Mouse (Mus musculus) limb, embryonic 13.5 days (tissue): Measurements from ENCODE around the gene Rtn4rl1. TPM values are rescaled to one million over a fixed set of nuclear protein-coding genes. Genes with fewer than 3 reads are reported as not detected.
"Not testable (repeated sequence)": the region's sequence is repeated elsewhere in the genome, so short reads cannot be mapped to it uniquely, and the experiment has no call there.

Experiments
- ATAC-seq: fragments of 200-750 bp; cut with Nextera tagmentation; 2 replicates; pipeline ENCODE4 v1.8.0; 2017; ENCODE audit warnings: low read depth, moderate number of reproducible peaks, moderate TSS enrichment; ENCODE audit not compliant: low FRiP score
- H3K27ac ChIP-seq: fragments of 300-500 bp; sonication (generic); 2 replicates; pipeline ENCODE4 v1.5.1; 2015; ENCODE audit warnings: inconsistent platforms, mild to moderate bottlenecking, moderate library complexity
- H3K27me3 ChIP-seq: fragments of 300-500 bp; sonication (generic); 2 replicates; pipeline ENCODE4 v1.6.1; 2015; ENCODE audit warnings: mild to moderate bottlenecking, inconsistent platforms
- H3K36me3 ChIP-seq: fragments of 300-500 bp; sonication (generic); 2 replicates; pipeline ENCODE4 v1.6.1; 2015; ENCODE audit warnings: inconsistent platforms, mild to moderate bottlenecking, moderate library complexity
- H3K4me1 ChIP-seq: fragments of 300-500 bp; sonication (generic); 2 replicates; pipeline ENCODE4 v1.6.1; 2015; ENCODE audit warnings: inconsistent platforms
- H3K4me2 ChIP-seq: fragments of 300-500 bp; sonication (generic); replicated peaks from 2 replicates; pipeline ENCODE4 v1.6.1; 2015; ENCODE audit warnings: inconsistent platforms, mild to moderate bottlenecking, moderate library complexity
- H3K4me3 ChIP-seq: fragments of 300-500 bp; sonication (generic); 2 replicates; pipeline ENCODE4 v1.5.1; 2015; ENCODE audit warnings: moderate library complexity, mild to moderate bottlenecking, inconsistent platforms
- H3K9ac ChIP-seq: fragments of 300-500 bp; sonication (generic); 2 replicates; pipeline ENCODE4 v1.6.1; 2015; ENCODE audit warnings: mild to moderate bottlenecking, inconsistent platforms
- H3K9me3 ChIP-seq: fragments of 300-500 bp; sonication (generic); 2 replicates; pipeline ENCODE4 v1.6.1; 2016; ENCODE audit warnings: inconsistent platforms
- WGBS: fragments of 180-500 bp; shearing (Covaris S2); methylation state at CpG from one replicate; pipeline ENCODE4 v1.1.7; 2015; 5-methylcytosine and 5-hydroxymethylcytosine counted together
- polyA plus RNA-seq: library from polyadenylated mRNA; unstranded; fragments of >200 nt; fragmentation: Nextera tagmentation; extraction: Ambion mirVana; gene quantifications from 2 replicates; pipeline ENCODE4 v1.2.1, GENCODE M21; 2015

Gene Rtn4rl1
- polyA plus RNA-seq, 1 experiment from 2014 or later: 3.1 TPM

DNA sequence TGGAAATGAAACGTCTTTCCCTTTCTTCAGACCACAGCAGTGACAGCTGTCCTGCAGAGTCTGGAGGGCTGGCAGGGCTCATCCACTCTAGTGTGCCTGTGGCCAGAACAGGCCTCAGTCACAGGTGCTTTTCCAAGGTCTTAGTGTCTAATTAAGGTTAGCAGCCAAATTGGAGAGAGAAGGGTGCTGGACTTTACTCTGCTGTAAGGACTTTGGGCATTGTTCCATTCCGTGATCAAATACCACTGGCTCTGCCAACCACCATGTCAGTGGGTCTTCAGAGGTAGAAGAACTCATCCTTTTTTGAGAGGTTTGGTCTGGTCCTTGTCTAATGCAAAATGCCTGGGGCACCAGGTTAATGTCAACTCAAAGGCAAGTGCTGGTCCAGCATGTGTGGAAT lies 95.5 kb downstream of the Rtn4rl1 start:
- ATAC-seq: no peak
- no peak overlapping the region for H3K4me3 ChIP-seq
- H3K36me3 ChIP-seq: no peaks in the 10 kb centered on the region
- 64% methylated on average over 2 of the region's 2 CpGs for WGBS
- H3K9me3 ChIP-seq: no peaks in the 10 kb centered on the region
- no peak overlapping the region for H3K4me2 ChIP-seq
- H3K27me3 ChIP-seq: peaks cover 30% of the 10 kb centered on the region
- H3K4me1 ChIP-seq: peaks cover 9% of the 10 kb centered on the region; the same call in 1 of the 2 replicates
- no peak overlapping the region for H3K9ac ChIP-seq
- H3K27ac ChIP-seq: no peak overlapping the region

GRCm38 (mm10) chr11:75290566-75291271 lies 97.1 kb downstream of the Rtn4rl1 start:
- Histone ChIP-seq H3K27me3 (peaks cover 33% of the 10 kb centered on the region), H3K4me3 (no peak overlapping the region), H3K9me3 (no peaks in the 10 kb centered on the region), H3K4me2 (peak overlapping the region; percentile 44; the same call in 1 of the 2 replicates), H3K27ac (no peak overlapping the region), H3K4me1 (peaks cover 15% of the 10 kb centered on the region), H3K36me3 (no peaks in the 10 kb centered on the region), H3K9ac (0 out of 2 replicates have a peak overlapping the region, but pooled peaks have one; percentile 39)
- 17% methylated on average over 6 of the region's 6 CpGs for WGBS
- peak; percentile 54 for ATAC-seq

DNA sequence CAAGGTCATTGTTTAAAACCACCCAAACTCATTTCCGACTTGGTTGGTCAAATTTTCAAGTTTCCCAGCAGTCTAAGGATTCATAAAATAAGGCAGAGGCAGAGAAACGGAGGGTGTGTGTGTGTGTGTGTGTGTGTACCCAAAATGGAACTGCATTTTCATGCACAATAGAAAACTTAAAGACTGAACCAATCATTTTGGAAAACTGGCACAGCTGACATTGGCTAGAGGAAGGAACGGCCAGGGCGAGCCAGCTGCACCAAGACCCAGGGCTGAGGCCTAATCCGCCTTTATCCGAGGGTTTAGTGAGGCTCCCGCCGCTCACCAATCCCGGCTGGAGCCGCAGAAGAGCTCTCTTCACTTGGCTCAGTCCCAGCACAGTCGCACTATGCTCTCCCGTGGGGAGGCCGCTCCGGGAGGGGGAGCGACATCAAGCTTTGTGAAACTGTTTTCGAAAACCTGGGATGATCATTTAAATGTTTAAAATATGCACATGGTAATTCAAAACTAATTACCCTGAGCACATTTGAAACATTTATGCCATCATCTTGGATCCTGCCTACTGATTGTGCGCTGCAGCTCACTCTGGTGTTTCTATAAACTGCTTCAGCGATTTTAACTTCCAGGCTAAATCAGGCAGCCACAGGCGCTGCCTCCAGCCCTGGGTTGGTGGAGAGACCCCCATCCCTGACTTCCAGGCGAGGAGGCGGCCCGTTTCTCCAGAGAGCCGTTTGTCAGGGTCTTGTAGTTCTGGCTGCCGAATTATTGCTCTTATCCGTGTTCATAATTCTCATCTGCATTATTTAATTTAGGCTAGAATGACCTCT lies 98.0 kb downstream of the Rtn4rl1 start:
- peak overlapping the region; percentile 19; the same call in 1 of the 2 replicates for H3K4me3 ChIP-seq
- 24% methylated on average over 25 of the region's 25 CpGs for WGBS
- H3K27ac ChIP-seq: no peak overlapping the region
- peak; percentile 24; the same call in 1 of the 2 replicates for ATAC-seq
- peaks cover 33% of the 10 kb centered on the region for H3K27me3 ChIP-seq
- peak overlapping the region; percentile 44 for H3K4me2 ChIP-seq
- no peaks in the 10 kb centered on the region for H3K9me3 ChIP-seq
- no peaks in the 10 kb centered on the region for H3K36me3 ChIP-seq
- peaks cover 15% of the 10 kb centered on the region for H3K4me1 ChIP-seq
- 0 out of 2 replicates have a peak overlapping the region, but pooled peaks have one; percentile 39 for H3K9ac ChIP-seq

DNA sequence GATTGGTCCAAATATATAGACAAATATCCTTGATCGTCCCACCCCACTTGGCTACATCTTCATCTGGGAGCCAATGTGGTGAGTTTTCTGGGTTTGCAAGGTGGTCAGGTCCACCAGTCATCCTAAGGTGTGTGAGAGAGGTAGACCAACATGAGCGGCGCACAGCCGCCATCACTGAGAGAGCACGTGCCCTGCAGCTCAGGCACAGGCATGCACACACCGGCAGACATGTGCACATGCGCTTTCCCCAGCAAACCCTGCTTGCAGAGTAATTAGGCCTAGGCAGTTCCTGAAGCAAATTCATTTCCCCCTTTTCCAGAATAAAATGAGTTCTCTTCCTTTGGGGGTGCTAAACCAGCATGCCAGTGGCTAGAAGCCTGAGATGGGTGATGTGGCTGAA lies 98.7 kb downstream of the Rtn4rl1 start:
- H3K27ac ChIP-seq: no peak overlapping the region
- no peak for ATAC-seq
- H3K36me3 ChIP-seq: no peaks in the 10 kb centered on the region
- H3K4me1 ChIP-seq: peaks cover 15% of the 10 kb centered on the region
- no peaks in the 10 kb centered on the region for H3K9me3 ChIP-seq
- H3K4me2 ChIP-seq: no peak overlapping the region
- H3K9ac ChIP-seq: no peak overlapping the region
- WGBS: 82% methylated on average over 7 of the region's 7 CpGs
- peaks cover 33% of the 10 kb centered on the region for H3K27me3 ChIP-seq
- no peak overlapping the region for H3K4me3 ChIP-seq

- Histone ChIP-seq H3K9me3 (no peaks in the 10 kb centered on the region), H3K4me2 (peak overlapping the region; percentile 12; the same call in 1 of the 2 replicates), H3K27me3 (peaks cover 33% of the 10 kb centered on the region), H3K27ac (no peak overlapping the region), H3K36me3 (no peaks in the 10 kb centered on the region), H3K9ac (no peak overlapping the region), H3K4me1 (peaks cover 23% of the 10 kb centered on the region), H3K4me3 (no peak overlapping the region)
- WGBS: 29% methylated on average over 21 of the region's 21 CpGs
- no peak for ATAC-seq
Measured at GRCm38 (mm10) chr11:75293852-75294361, 100.3 kb downstream of the Rtn4rl1 start.

GRCm38 (mm10) chr11:75294862-75295261 lies 101.3 kb downstream of the Rtn4rl1 start:
- Histone ChIP-seq H3K27ac (no peak overlapping the region), H3K9me3 (no peaks in the 10 kb centered on the region), H3K27me3 (peaks cover 33% of the 10 kb centered on the region), H3K9ac (no peak overlapping the region), H3K4me2 (no peak overlapping the region), H3K4me3 (no peak overlapping the region), H3K4me1 (peaks cover 23% of the 10 kb centered on the region), H3K36me3 (peaks cover 7% of the 10 kb centered on the region)
- ATAC-seq: no peak
- WGBS: 58% methylated on average over 9 of the region's 9 CpGs

DNA sequence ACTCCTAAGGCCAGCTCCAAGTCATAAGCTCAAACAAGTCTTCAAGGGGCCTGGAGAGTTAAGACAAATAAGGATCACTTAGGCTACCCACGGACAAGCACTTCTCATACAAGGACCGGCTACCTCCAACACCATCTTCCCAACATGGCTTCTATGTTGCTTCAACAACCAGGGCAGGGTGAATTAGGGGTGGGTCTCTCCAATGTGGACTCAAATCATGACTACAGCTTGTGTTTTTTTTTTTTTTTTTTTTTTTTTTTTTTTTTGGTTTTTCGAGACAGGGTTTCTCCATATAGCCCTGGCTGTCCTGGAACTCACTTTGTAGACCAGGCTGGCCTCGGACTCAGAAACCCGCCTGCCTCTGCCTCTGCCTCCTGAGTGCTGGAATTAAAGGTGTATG lies 102.0 kb downstream of the Rtn4rl1 start:
- not testable (repeated sequence) for H3K9ac ChIP-seq, H3K27ac ChIP-seq, H3K9me3 ChIP-seq, ATAC-seq, H3K4me3 ChIP-seq, H3K4me2 ChIP-seq
- WGBS: 91% methylated on average over 5 of the region's 5 CpGs
- peaks cover 13% of the 10 kb centered on the region for H3K36me3 ChIP-seq
- peaks cover 23% of the 10 kb centered on the region for H3K4me1 ChIP-seq
- peaks cover 33% of the 10 kb centered on the region for H3K27me3 ChIP-seq

DNA sequence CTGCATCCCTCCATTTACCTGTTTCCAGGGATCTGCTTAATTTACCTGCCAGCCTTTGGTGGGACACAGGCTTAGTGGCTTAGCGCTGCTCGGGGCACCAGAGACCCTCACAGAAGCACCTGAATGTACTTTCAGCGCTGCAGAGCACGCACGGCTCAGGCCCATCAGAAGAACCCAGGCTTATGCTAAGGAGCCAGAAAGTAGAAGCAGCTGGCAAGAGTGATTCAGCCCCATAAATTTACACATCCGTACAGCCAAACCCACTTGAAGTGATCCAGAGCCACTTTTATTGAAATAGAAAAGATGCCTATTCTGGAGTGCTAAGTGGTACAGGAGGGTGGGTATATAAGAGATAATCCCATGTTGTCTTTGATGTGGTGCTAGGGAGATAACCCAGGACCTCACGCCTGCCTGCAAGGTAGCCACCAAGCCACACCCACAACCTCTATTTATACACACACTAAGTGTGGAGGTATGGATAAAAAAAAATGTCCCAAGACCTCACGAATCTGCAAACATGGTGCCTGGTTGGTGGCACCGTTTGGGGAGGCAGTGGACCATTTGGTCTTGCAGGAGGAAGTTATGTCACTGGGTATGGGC lies 102.9 kb downstream of the Rtn4rl1 start:
- H3K9me3 ChIP-seq: no peaks in the 10 kb centered on the region
- peaks cover 23% of the 10 kb centered on the region for H3K4me1 ChIP-seq
- peaks cover 23% of the 10 kb centered on the region for H3K36me3 ChIP-seq
- WGBS: 62% methylated on average over 9 of the region's 9 CpGs
- H3K27me3 ChIP-seq: peaks cover 27% of the 10 kb centered on the region
- ATAC-seq: no peak
- H3K4me2 ChIP-seq: no peak overlapping the region
- H3K27ac ChIP-seq: no peak overlapping the region
- no peak overlapping the region for H3K9ac ChIP-seq
- H3K4me3 ChIP-seq: no peak overlapping the region

- Histone ChIP-seq H3K27ac (no peak overlapping the region), H3K4me2 (no peak overlapping the region), H3K36me3 (peaks cover 34% of the 10 kb centered on the region), H3K9ac (no peak overlapping the region), H3K4me3 (no peak overlapping the region), H3K27me3 (peaks cover 16% of the 10 kb centered on the region), H3K9me3 (no peaks in the 10 kb centered on the region), H3K4me1 (peaks cover 23% of the 10 kb centered on the region)
- ATAC-seq: no peak
- 68% methylated on average over 9 of the region's 9 CpGs for WGBS
Measured at GRCm38 (mm10) chr11:75297631-75298030, 104.0 kb downstream of the Rtn4rl1 start.

GRCm38 (mm10) chr11:75298491-75298890 lies 104.9 kb downstream of the Rtn4rl1 start:
- 49% methylated on average over 11 of the region's 11 CpGs for WGBS
- Histone ChIP-seq H3K9me3 (no peaks in the 10 kb centered on the region), H3K4me3 (no peak overlapping the region), H3K36me3 (peaks cover 43% of the 10 kb centered on the region), H3K4me2 (no peak overlapping the region), H3K4me1 (peaks cover 20% of the 10 kb centered on the region), H3K27me3 (peaks cover 7% of the 10 kb centered on the region), H3K9ac (no peak overlapping the region), H3K27ac (no peak overlapping the region)
- ATAC-seq: no peak

- WGBS: 84% methylated on average over 10 of the region's 10 CpGs
- Histone ChIP-seq H3K4me2 (no peak overlapping the region), H3K27me3 (no peaks in the 10 kb centered on the region; the same call in 1 of the 2 replicates), H3K36me3 (peaks cover 48% of the 10 kb centered on the region), H3K4me3 (no peak overlapping the region), H3K9ac (no peak overlapping the region), H3K27ac (no peak overlapping the region), H3K4me1 (peaks cover 7% of the 10 kb centered on the region), H3K9me3 (no peaks in the 10 kb centered on the region)
- no peak for ATAC-seq
Measured at GRCm38 (mm10) chr11:75299786-75300185, 106.2 kb downstream of the Rtn4rl1 start.

DNA sequence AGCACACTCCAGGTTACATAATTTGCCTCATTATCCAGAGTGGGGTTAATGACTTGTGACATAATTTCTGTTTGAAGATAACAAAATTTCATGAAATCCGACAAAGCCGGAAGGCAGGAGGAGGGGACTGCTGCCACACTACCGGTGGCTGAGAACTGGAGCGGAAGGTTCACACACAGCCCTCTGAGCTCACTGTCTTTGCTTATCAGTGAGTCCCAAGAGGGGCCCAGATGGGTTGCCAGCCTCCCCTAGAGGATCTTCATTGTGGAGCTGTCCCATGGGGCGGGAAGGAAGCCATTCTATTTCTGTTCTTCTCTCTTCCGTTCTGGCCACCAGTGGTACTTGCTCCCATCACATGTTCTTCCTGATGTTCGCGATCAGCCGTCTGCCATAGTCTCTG lies 107.4 kb downstream of the Rtn4rl1 start:
- WGBS: 87% methylated on average over 9 of the region's 9 CpGs
- Histone ChIP-seq H3K4me1 (peaks cover 7% of the 10 kb centered on the region), H3K9me3 (no peaks in the 10 kb centered on the region), H3K4me2 (no peak overlapping the region), H3K36me3 (peaks cover 58% of the 10 kb centered on the region), H3K4me3 (no peak overlapping the region), H3K27ac (no peak overlapping the region), H3K9ac (no peak overlapping the region), H3K27me3 (no peaks in the 10 kb centered on the region)
- no peak for ATAC-seq
